Mouse (Mus musculus) ES-E14 (cell line): ENCODE data around the gene Aldh9a1.

Experiments used
- CHD2 ChIP-seq: IDR thresholded peaks from 2 replicates; pipeline ENCODE4 v1.6.1; 2014; ENCODE audit warnings: mild to moderate bottlenecking, low read depth, low read length, inconsistent platforms
- MAFK ChIP-seq: IDR thresholded peaks from 2 replicates; pipeline ENCODE4 v1.6.1; 2014; ENCODE audit warnings: mild to moderate bottlenecking, low read depth, low read length, inconsistent platforms; ENCODE audit not compliant: insufficient read depth
- ZC3H11A ChIP-seq: IDR thresholded peaks from 2 replicates; pipeline ENCODE4 v1.6.1; 2012; ENCODE audit warnings: low read depth, mild to moderate bottlenecking, inconsistent platforms, low read length, borderline replicate concordance

DNA sequence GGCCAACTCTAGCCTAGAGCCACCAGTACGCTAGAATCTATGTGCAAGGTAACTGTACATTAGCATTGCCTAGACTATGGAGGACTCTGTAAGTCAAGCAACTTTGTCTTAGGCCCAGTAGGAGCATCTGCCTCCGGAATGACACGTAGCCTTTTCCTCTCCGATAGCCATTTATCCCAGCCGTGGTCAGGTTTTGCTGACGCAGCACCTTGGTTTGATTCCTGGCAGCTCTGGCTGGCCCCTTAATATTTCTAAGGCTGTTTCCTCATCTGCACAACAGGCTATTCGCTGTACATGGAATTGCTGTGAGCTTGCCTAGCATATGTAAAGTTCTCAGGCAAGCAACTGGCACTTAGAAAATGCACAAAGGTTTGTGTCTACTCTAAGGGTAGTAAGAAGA is 22.9 kb downstream of the Aldh9a1 start:
- TF ChIP-seq MAFK (peak; percentile 73), CHD2 (no peak), ZC3H11A (no peak)
